ENCODE assay signal across 12 mouse cellular contexts in the genomic region with DNA sequence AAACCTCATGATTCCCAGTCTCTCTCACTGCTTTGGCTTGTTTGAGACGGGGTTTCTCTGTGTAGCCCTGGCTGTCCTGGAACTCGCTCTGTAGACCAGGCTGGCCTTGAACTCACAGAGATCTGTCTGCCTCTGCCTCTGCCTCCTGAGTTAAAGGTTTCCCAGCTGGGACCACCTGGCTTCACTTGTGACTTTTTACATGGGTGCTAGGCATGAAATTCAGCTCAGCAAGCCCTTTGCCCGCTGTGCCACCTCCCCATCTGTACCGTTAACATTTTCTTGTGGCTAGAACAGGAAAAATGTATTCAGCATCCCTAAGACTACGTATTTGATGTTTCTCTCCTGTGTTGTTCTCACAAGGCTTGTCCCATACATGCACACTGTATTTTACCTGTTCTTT. TPM values are rescaled to one million over a fixed set of nuclear protein-coding genes. Genes with fewer than 3 reads are reported as not detected.
A peak's percentile ranks its signal among the peaks of the same experiment; 100 is the strongest.
DNase-seq lines count a peak whose midpoint lies in the region.
"Had no signal": no experiment of that assay in that cellular context is flagged by ENCODE, and none has a peak within 500 bp of the region (broad histone marks: within the 10 kb centered on the region; RNA-seq: fewer than 3 reads in every experiment).

No protein-coding gene starts in this region.

- DNase-seq in thymus, postnatal 10 days (ENCODE audit: low spot score in 2 of 2): peak; percentile 41 to 51
- peak; percentile 59 for DNase-seq in thymus, postnatal 14 days
- DNase-seq in thymus, postnatal 36 days: peak; percentile 47 to 70
- DNase-seq in layer of hippocampus, adult 18-20 months (ENCODE audit: low spot score in 2 of 2): no peak
- no peak for DNase-seq in urinary bladder, postnatal 25 days (ENCODE audit: low spot score)
- no peak for DNase-seq in layer of hippocampus, adult 9-10 months (ENCODE audit: low spot score)
- DNase-seq: adrenal gland, adult 2 months; adrenal gland, postnatal 10 days; adrenal gland, postnatal 25 days; cerebellum, adult 11-12 months; cerebellum, adult 9-10 months; cerebellum, postnatal 10 days had no signal

RNA-seq across cellular contexts. Expression of a gene that starts 10.2 kb away (rescaled TPM):
- total RNA-seq in layer of hippocampus, adult 18-20 months (2021): 10 to 100 TPM; 14.7 to 16.3 TPM

RNA-seq across cellular contexts. Expression of a gene that starts 24.7 kb away (rescaled TPM):
- total RNA-seq in layer of hippocampus, adult 18-20 months (2021): 10 to 100 TPM; 18.1 TPM

RNA-seq across cellular contexts. Expression of a gene that starts 50.5 kb away (rescaled TPM):
- 10 to 100 TPM; 27.2 to 31.5 TPM for total RNA-seq in layer of hippocampus, adult 18-20 months (2021)

RNA-seq across cellular contexts. Expression of a gene that starts 54.4 kb away (rescaled TPM):
- total RNA-seq in layer of hippocampus, adult 18-20 months (2021): 10 to 100 TPM in 1 of 2 experiments, 1 to 10 TPM in 1; 10.0 to 10.6 TPM

Comparison
In these comparisons a context has a peak if more than half of its experiments do, and no peak if none do; other contexts are left out.
1. DNase-seq: peak in thymus, postnatal 10 days (2 of 2), thymus, postnatal 14 days (single experiment) and thymus, postnatal 36 days (2 of 2); none in layer of hippocampus, adult 18-20 months (0 of 2), urinary bladder, postnatal 25 days (single experiment) and layer of hippocampus, adult 9-10 months (single experiment).